Mouse (Mus musculus): ENCODE results near the gene Rab35.

The Rab35 gene

GRCm38 (mm10) chr5:115649699-115650098, 18.0 kb downstream of the Rab35 start:
- DNase-seq (ENCODE audit: low spot score) = no peak

GRCm38 (mm10) chr5:115650885-115651284, 19.2 kb downstream of the Rab35 start:
- DNase-seq (ENCODE audit: low spot score) = no peak

GRCm38 (mm10) chr5:115651821-115652220, 20.1 kb downstream of the Rab35 start:
- no peak for DNase-seq (ENCODE audit: low spot score)

- peak; percentile 99 for DNase-seq (ENCODE audit: low spot score)
Measured at GRCm38 (mm10) chr5:115652681-115653575, 21.2 kb downstream of the Rab35 start.

DNA sequence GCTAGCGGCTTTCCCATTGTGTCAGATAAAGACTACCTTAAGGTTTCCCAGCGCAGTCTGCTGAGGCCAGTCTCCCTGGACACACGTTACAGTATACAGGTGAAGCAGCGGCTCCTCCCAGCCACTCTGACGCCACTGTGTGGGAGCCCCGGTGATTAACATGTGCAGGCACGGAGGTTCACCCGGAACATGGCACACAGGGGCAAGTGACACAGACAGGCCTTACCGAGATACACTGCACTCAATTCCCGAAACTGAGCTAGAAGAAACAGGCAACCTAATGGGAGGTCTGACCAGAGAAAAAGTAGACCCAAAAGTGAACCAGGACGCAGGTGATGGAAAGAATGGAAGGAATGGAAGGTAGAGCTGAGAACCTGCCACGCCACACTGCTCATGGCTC, 22.1 kb downstream of the Rab35 start:
- DNase-seq (ENCODE audit: low spot score) = no peak

- DNase-seq (ENCODE audit: low spot score) = no peak
Measured at GRCm38 (mm10) chr5:115656677-115657076, 25.0 kb downstream of the Rab35 start.

DNA sequence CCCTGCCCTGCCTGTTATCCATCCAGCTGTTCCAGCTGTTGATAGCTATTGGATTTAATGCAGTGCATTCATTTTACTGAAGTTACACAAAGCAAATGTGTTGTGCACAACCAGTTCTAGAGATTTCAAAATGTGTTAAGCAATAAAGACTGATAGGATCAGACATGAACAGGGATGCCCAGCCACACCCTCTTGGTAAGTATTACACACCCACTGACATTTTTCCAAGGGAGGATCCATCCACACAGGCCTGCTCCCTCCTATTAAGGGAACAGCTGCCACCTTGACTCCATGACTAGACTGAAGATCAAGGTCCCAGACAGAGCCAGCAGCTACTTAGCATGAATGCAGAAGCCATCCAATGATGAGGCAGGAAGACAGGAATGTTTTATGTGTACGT, 25.5 kb downstream of the Rab35 start:
- no peak for DNase-seq (ENCODE audit: low spot score)

GRCm38 (mm10) chr5:115658352-115658751, 26.6 kb downstream of the Rab35 start:
- DNase-seq (ENCODE audit: low spot score) = no peak

GRCm38 (mm10) chr5:115662658-115663057, 30.9 kb downstream of the Rab35 start:
- DNase-seq (ENCODE audit: low spot score) = no peak

DNA sequence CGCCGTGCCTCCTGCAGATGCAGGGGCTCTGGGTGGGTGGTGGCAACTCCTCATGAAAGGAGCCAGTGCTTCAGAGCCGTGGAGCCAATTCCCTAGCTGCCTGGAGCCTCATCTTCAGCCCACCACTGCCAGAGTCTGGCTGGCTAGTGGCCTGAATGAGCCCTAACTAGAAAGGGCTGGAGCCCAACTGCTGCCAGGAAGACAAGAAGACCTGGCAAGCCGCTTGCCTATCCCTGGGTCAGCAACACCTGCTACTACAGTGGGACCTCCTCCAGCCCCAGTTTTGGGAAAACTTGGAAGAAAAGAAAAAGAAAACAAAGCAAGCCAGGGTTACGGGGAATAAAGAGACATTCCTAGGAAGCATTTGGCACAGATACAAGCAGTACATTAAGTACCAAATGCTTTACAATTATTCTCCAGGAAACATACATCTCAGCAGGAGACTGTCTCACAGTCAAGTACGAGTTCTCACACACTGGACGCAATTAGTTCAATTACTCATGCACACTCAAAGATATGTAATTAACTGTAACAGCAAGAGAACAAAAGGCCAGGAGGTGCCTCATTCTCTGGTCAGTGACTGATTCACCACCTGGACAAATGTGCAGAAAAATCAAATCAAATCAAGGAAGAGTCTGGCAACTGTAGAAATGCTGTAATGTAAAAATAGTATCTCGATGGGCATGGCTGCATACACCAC, 34.8 kb downstream of the Rab35 start:
- DNase-seq (ENCODE audit: low spot score) = no peak

GRCm38 (mm10) chr5:115667210-115667609, 35.5 kb downstream of the Rab35 start:
- DNase-seq (ENCODE audit: low spot score) = no peak

DNA sequence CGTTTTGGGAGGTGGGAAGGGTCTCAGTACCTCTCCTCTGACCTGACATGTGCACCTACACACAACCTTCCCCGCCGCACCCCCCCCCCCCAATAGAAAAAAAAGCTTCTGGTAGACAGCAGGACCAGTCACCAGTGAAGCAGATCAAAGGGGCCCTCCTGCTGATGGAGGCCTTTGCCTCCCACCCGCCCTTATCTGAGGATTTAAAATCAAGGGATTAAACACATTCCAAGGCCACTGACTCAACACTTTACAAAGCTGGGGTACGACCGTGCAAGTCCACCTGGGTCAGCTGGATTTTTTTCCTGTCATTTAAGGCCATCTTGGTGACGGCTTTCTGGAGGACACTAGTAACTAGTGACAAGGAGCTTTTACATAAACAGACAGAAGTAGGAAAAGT, 36.2 kb downstream of the Rab35 start:
- DNase-seq (ENCODE audit: low spot score) = no peak

- DNase-seq (ENCODE audit: low spot score) = no peak
Measured at GRCm38 (mm10) chr5:115668986-115669385, 37.3 kb downstream of the Rab35 start.

- no peak for DNase-seq (ENCODE audit: low spot score)
Measured at GRCm38 (mm10) chr5:115669974-115670373, 38.3 kb downstream of the Rab35 start.

DNA sequence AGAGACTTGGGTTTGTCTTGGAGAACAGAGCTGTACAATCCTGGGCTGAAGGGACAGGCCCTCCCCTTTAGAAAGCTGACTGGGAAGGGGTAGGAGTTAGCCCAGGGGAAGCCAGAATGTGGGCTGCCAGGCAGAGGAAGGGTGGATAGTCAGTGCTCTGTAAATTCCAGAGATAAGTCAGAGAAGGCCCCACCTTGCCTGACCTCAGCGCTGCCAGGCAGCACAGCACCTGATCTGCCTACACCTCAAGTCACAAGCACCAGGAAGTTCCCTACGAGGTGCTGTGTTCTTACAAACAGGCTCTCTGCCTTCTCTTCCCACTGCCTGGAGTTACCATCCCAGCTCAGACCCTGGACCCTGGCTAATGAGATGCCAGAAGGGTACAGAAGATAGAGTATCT, 38.7 kb downstream of the Rab35 start:
- DNase-seq (ENCODE audit: low spot score) = no peak

GRCm38 (mm10) chr5:115671846-115672245, 40.1 kb downstream of the Rab35 start:
- DNase-seq (ENCODE audit: low spot score) = no peak

DNA sequence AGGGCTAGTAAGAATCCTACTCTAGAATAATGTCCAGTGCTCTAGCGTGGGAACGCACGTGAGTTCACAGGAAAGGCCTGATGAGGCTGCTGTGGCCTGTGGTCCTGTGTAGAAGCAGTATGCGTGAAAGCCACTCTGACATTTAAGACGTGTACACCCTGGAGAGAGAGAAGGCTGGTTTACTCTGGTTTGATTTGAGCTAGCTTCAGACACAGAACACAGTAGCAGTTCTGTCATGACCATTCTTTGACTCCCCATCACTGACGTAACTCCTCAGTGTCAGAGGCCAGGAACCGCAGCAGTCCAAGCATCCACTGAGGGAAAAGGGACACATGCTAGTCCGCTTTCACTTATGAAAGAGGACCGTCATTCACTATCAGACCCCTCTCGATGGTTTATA, 53.4 kb downstream of the Rab35 start:
- no peak for DNase-seq (ENCODE audit: low spot score)

- DNase-seq (ENCODE audit: low spot score) = no peak
Measured at GRCm38 (mm10) chr5:115686716-115687115, 55.0 kb downstream of the Rab35 start.

DNA sequence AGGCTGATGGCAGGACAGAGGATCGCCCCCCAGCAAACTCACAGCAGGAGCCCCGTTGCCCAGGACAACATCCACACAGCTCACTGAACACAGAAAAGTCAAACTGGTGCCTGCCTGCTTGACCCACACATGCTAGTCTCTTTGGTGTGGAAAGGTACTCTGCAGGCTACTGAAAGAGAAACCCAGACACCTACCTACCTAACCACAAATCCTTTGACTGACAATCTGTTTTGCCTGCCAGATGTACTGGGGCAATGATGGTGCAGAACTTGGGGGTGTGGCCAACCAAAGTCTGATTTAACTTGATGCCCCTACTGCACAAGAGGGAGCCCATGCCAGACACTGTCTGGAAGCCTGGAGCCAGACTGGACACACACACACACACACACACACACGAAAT, 61.6 kb downstream of the Rab35 start:
- no peak for DNase-seq (ENCODE audit: low spot score)

DNA sequence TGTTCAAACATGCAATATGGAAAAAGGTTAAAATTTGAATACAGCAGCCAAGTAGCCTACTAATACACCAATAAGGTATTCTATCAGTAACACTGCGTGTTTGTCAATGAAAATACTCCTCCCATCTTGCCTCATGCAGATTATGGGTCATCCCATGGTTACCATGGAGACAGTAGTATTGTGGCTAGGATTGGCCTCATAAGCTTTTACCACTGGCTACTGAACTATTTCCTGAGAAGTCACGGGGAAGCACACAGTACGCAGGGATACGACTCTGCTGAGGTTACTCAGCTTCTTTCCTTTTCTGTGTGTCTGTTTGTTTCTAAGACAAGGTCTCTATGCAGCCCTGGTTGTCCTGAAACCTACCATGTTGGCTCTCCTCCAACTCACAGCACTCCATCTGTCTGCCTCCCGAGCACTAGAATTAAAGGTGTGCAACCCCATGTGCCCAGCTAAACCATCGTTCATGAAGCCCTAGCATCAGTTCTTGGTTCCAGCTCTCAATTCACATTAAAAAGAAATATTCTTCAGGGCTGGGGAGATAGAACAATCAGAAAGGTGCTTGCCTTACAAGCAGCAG, 63.6 kb downstream of the Rab35 start:
- DNase-seq (ENCODE audit: low spot score) = no peak

GRCm38 (mm10) chr5:115696811-115697210, 65.1 kb downstream of the Rab35 start:
- no peak for DNase-seq (ENCODE audit: low spot score)
